Mouse (Mus musculus) heart, embryonic 14.5 days (tissue): ENCODE measurements at regions not wholly inside any gene's neighbourhood (a gene's known extent, or its start where the extent isn't known, plus 50 kb on each side); places are given as distances from the start of the nearest gene placed in this dataset.

ENCODE experiments used
- ATAC-seq: fragments of 200-750 bp; cut with Nextera tagmentation; 2 replicates; pipeline ENCODE4 v1.8.0; 2017; ENCODE audit warnings: low read depth, moderate TSS enrichment; ENCODE audit not compliant: insufficient number of reproducible peaks, insufficient read depth, low FRiP score
- H3K27ac ChIP-seq, 2 experiments: fragments of 200-500 bp in 1 of 2; fragments of 300-500 bp in 1 of 2; sonication (generic) in 1 of 2; replicated peaks in 1 of 2; 2 replicates each; pipeline ENCODE4 v1.5.1; 2012 to 2014; ENCODE audit warnings: low read depth in 2 of 2, low read length in 2 of 2, control low read depth in 1 of 2, mild to moderate bottlenecking in 1 of 2, mixed read lengths in 1 of 2; ENCODE audit not compliant: control insufficient read depth in 1 of 2, insufficient read depth in 1 of 2
- H3K27me3 ChIP-seq: fragments of 300-500 bp; sonication (generic); 2 replicates; pipeline ENCODE4 v1.6.1; 2014; ENCODE audit warnings: mild to moderate bottlenecking, low read length, control low read depth; ENCODE audit not compliant: control insufficient read depth, insufficient read depth
- H3K36me3 ChIP-seq: fragments of 300-500 bp; sonication (generic); 2 replicates; pipeline ENCODE4 v1.6.1; 2014; ENCODE audit warnings: mild to moderate bottlenecking, control low read depth, low read length, mixed read lengths; ENCODE audit not compliant: control insufficient read depth, insufficient read depth
- H3K4me1 ChIP-seq, 2 experiments: fragments of 200-500 bp in 1 of 2; fragments of 300-500 bp in 1 of 2; sonication (generic) in 1 of 2; 2 replicates each; pipeline ENCODE4 v1.6.1; 2012 to 2014; ENCODE audit warnings: low read length in 2 of 2, control low read depth in 1 of 2, mixed read lengths in 1 of 2; ENCODE audit not compliant: control insufficient read depth in 2 of 2, insufficient read depth in 2 of 2
- H3K4me2 ChIP-seq: fragments of 300-500 bp; sonication (generic); 2 replicates; pipeline ENCODE4 v1.6.1; 2014; ENCODE audit warnings: mild to moderate bottlenecking, low read length
- H3K4me3 ChIP-seq, 2 experiments: fragments of 200-500 bp in 1 of 2; fragments of 300-500 bp in 1 of 2; sonication (generic) in 1 of 2; 2 replicates each; pipeline ENCODE4 v1.5.1; 2012 to 2014; ENCODE audit warnings: low read length in 2 of 2, mild to moderate bottlenecking in 2 of 2, control low read depth in 1 of 2, low read depth in 1 of 2, moderate library complexity in 1 of 2; ENCODE audit not compliant: control insufficient read depth in 1 of 2, insufficient read depth in 1 of 2
- H3K9ac ChIP-seq: fragments of 300-500 bp; sonication (generic); 2 replicates; pipeline ENCODE4 v1.6.1; 2014; ENCODE audit warnings: mild to moderate bottlenecking, low read length
- H3K9me3 ChIP-seq: fragments of 300-500 bp; sonication (generic); 2 replicates; pipeline ENCODE4 v1.6.1; 2016; ENCODE audit warnings: low read length, control low read depth; ENCODE audit not compliant: control insufficient read depth
- WGBS: fragments of 180-500 bp; shearing (Covaris S2); extraction: QIAGEN DNeasy Blood & Tissue Kit; methylation state at CpG from one replicate; pipeline ENCODE4 v1.1.7; 2014; 5-methylcytosine and 5-hydroxymethylcytosine counted together

DNA sequence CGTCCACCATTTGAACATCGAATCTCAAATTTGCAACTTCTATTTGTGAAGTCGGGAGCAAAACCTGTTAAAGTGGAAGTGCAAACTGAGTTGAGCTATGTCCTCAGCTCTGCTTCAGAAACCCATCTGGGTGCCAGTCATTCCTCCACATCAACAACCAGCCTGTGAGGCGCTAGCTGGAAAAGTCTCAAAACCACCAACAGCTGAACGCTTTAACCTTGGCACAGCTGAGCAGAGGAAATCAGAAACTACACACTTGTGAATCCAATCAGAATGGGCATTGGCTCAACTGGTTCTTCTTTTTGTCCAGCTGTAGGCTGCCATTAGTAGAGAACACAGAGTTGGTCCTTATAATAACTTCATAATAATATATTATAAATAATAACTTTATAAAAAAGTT, 651.5 kb downstream of the Nr2f2 start:
- Histone ChIP-seq H3K36me3 (no peaks in the 10 kb centered on the region), H3K27ac (no peak overlapping the region), H3K4me2 (no peak overlapping the region), H3K9ac (no peak overlapping the region), H3K27me3 (no peaks in the 10 kb centered on the region), H3K4me3 (no peak overlapping the region), H3K4me1 (no peaks in the 10 kb centered on the region), H3K9me3 (no peaks in the 10 kb centered on the region)
- 79% methylated on average over 5 of the region's 5 CpGs for WGBS
- ATAC-seq = no peak

DNA sequence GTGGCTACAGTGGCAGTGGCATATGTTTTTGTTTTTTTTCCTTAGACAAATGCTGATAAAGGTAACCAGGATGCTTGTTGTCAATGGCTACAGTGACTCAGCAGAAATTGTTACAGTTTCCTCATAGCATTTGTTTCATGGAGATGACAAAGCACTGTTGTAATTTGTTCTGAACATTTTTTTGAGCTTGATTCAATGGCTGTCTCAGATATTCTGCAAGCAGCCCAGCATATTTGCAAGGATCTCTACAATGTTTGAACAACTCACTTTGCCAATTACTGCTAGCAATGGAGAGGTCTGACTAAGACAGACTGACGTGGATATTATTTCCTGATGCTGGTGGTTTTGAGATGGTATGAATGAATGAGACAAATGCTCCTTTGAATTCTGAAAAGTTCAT, 696.3 kb downstream of the Nr2f2 start:
- 57% methylated on average over 1 of the region's 1 CpGs for WGBS
- Histone ChIP-seq H3K27me3 (no peaks in the 10 kb centered on the region), H3K27ac (no peak overlapping the region), H3K36me3 (no peaks in the 10 kb centered on the region), H3K9me3 (no peaks in the 10 kb centered on the region), H3K4me3 (no peak overlapping the region), H3K4me1 (no peaks in the 10 kb centered on the region), H3K9ac (no peak overlapping the region), H3K4me2 (no peak overlapping the region)
- ATAC-seq = no peak

DNA sequence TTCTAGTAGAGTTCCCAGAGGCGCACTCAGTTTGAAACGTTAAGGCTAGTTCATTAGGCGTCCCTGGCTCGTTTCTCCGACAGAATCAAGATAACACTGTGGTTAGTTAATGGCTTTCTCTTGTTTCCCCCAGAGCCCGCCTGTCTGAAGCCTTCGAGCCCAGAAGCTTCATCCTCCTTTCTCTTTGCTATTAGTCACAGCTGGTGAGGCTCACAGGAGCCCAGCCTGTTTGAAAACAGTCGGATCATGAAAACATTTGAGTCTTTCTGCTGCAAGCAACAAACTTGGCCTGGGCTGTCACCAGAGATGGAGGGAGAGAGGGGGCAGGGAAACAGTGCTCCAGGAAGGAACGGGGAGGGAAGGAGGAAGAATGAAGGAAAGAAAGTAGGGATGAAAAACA, 711.0 kb downstream of the Nr2f2 start:
- no peak overlapping the region for H3K27ac ChIP-seq
- H3K4me1 ChIP-seq = no peaks in the 10 kb centered on the region
- no peaks in the 10 kb centered on the region for H3K36me3 ChIP-seq
- H3K9me3 ChIP-seq = no peaks in the 10 kb centered on the region
- ATAC-seq = no peak
- no peak overlapping the region for H3K4me3 ChIP-seq
- 4% methylated on average over 9 of the region's 9 CpGs for WGBS
- no peaks in the 10 kb centered on the region for H3K27me3 ChIP-seq
- no peak overlapping the region for H3K9ac ChIP-seq
- H3K4me2 ChIP-seq = no peak overlapping the region

DNA sequence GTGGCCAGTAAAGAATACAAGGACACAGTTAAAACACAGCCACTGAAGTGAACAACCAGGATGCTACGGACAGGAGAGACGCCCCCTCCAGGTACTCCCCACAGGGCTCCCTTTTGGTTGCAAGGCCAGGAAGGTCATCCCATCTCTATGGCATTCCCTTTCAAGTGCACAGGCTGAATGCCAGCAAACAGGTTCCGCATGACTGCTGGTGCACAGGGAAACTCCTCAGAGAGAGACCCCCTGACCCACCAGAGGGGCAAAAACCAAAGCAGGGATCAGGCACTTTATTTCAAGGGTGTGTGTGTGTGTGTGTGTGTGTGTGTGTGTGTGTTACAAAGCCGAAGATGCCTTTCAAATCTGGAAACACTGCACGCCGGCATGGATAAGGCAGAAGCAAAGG, 721.1 kb downstream of the Nr2f2 start:
- Histone ChIP-seq H3K4me1 (no peaks in the 10 kb centered on the region), H3K36me3 (no peaks in the 10 kb centered on the region), H3K27me3 (no peaks in the 10 kb centered on the region), H3K9ac (no peak overlapping the region), H3K27ac (no peak overlapping the region), H3K4me2 (no peak overlapping the region), H3K4me3 (no peak overlapping the region), H3K9me3 (no peaks in the 10 kb centered on the region)
- ATAC-seq = no peak
- 70% methylated on average over 6 of the region's 6 CpGs for WGBS

DNA sequence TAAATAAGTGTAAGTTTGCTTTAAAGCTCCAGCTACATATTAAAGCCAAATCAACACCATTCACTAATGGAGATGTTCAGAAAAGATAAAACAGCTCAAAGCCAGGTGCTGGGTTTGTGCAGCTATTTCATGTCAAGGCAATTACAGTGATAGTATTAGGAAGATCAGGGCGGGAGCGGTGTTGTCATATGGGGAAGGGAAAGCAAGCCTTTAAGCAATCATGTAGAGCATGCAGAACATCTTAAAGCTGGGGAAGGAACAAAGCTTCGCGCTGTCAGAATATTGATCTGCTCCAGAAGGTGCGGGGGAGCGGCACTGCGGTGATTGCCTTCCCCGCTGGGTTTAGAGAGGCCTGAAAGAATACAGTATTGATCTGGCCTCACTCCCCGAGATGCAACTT, 724.9 kb downstream of the Nr2f2 start:
- no peak overlapping the region for H3K27ac ChIP-seq
- ATAC-seq = no peak
- WGBS = 48% methylated on average over 9 of the region's 9 CpGs
- H3K4me2 ChIP-seq = no peak overlapping the region
- no peak overlapping the region for H3K4me3 ChIP-seq
- H3K4me1 ChIP-seq = no peaks in the 10 kb centered on the region
- H3K9me3 ChIP-seq = no peaks in the 10 kb centered on the region
- H3K9ac ChIP-seq = no peak overlapping the region
- no peaks in the 10 kb centered on the region for H3K27me3 ChIP-seq
- H3K36me3 ChIP-seq = no peaks in the 10 kb centered on the region

DNA sequence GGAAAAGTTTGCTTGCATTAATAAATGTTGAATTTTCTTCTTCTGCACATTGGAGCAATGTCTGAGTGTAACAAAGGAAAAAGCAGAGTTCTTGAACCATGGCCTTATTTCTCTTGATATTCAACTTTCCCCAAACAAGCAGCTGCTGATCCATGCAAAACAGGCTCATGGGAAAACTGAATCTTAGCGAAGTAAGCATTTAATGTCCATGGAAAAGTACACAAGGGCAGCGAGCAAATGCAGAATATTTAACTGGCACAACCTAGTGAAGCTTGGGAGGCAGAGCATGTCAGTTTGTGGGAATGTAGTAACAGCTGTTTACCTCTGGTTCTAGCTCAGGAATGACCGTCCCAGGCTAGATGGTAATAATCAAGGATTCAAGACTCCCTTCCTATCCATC, 766.7 kb downstream of the Nr2f2 start:
- no peak for ATAC-seq
- H3K4me1 ChIP-seq = no peaks in the 10 kb centered on the region
- H3K4me2 ChIP-seq = no peak overlapping the region
- no peak overlapping the region for H3K4me3 ChIP-seq
- 58% methylated on average over 3 of the region's 3 CpGs for WGBS
- H3K9ac ChIP-seq = no peak overlapping the region
- H3K36me3 ChIP-seq = no peaks in the 10 kb centered on the region
- H3K9me3 ChIP-seq = no peaks in the 10 kb centered on the region
- no peaks in the 10 kb centered on the region for H3K27me3 ChIP-seq
- H3K27ac ChIP-seq = no peak overlapping the region

DNA sequence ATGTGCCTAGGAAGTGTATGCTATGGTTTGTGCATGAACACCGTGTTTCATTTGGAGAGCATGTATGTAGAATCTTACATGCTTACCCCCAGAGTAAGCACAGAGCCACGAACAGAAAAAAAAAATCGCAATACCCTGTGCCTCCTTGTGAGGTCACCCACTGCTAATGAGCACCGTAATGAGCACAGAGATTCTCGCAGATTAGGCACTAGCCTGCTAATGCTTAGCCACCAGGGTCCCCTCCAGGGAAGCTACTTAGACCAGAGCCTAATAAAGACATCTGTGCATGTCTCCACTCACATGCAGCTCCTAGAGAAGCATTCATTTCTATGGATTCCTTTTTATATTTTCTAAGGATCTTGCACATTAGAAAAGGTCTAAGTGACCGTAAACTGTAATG, 780.8 kb downstream of the Nr2f2 start:
- ATAC-seq = no peak
- WGBS = 42% methylated on average over 6 of the region's 6 CpGs
- H3K27ac ChIP-seq = no peak overlapping the region

DNA sequence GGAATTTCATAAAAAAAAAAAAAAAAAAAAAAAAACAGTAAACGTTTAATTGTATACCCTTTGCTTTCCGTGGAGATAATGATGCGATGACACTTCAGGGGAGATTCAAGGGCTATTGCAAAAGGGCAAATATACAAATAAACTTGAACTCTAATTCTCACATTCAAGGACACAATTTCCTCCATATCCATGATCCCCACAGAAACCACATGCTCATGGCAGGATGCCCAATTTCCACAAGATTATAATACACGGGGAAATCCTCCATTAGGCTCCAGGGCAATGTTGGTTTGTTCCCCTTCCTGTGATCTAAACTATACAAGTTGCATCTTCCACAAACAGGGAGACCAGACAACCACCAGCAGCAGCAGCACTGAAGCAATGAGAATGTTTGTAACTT, 781.4 kb downstream of the Nr2f2 start:
- Histone ChIP-seq H3K27me3 (no peaks in the 10 kb centered on the region), H3K9ac (no peak overlapping the region), H3K4me3 (no peak overlapping the region), H3K4me1 (no peaks in the 10 kb centered on the region), H3K4me2 (no peak overlapping the region), H3K27ac (no peak overlapping the region), H3K9me3 (no peaks in the 10 kb centered on the region), H3K36me3 (no peaks in the 10 kb centered on the region)
- ATAC-seq = no peak
- 68% methylated on average over 4 of the region's 4 CpGs for WGBS

More for the DNA sequence above, 780.8 kb downstream of the Nr2f2 start:
- no peak overlapping the region for H3K9ac ChIP-seq
- H3K36me3 ChIP-seq = no peaks in the 10 kb centered on the region
- H3K4me1 ChIP-seq = no peaks in the 10 kb centered on the region
- H3K9me3 ChIP-seq = no peaks in the 10 kb centered on the region
- no peaks in the 10 kb centered on the region for H3K27me3 ChIP-seq
- H3K4me3 ChIP-seq = no peak overlapping the region
- no peak overlapping the region for H3K4me2 ChIP-seq
